Mouse (Mus musculus): ENCODE measurements at regions not wholly inside any gene's neighbourhood (a gene's known extent, or its start where the extent isn't known, plus 50 kb on each side); places are given as distances from the start of the nearest gene placed in this dataset.

DNA sequence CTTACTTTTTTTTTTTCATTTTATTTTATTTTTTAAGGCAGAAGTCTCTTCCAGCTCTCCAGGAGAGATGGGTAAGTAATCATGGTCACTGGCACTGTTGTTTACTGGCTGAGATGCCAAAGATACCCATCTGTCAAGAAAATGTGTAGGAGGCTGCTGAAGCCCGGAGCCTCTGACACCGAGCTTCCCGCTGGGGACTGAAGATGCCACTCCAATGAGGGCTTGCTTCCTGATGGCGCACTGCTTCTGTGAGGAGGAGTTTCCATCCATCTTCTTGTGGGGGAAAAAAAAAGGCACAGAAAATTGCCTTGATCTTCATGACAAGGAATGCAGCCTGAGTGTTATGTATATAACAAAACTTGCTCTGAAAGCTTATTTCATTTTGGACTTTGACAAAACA, 418.2 kb upstream of the Igfbp7 start:
- DNase-seq (ENCODE audit: low spot score) (peak; percentile 45), ATAC-seq (no peak)
- 66% methylated on average over 4 of the region's 4 CpGs for WGBS
- no peaks in the 10 kb centered on the region for H3K4me1 ChIP-seq (ENCODE audit: insufficient read depth, low read length)
- no peaks in the 10 kb centered on the region for H3K36me3 ChIP-seq (ENCODE audit: insufficient read depth, low read length)
- TF ChIP-seq CTCF (IDR thresholded peaks at IDR 0.05; ENCODE audit: low read depth): no peak
- no peaks in the 10 kb centered on the region for H3K27me3 ChIP-seq (ENCODE audit: insufficient read depth, low read length)
- H3K9me3 ChIP-seq (ENCODE audit: low read length): no peaks in the 10 kb centered on the region
- H3K9ac ChIP-seq (replicated peaks; ENCODE audit: low read length): no peak overlapping the region
- H3K27ac ChIP-seq: no peak overlapping the region
- H3K4me3 ChIP-seq (ENCODE audit: low read length): no peak overlapping the region
- H3K4me2 ChIP-seq (ENCODE audit: low read depth, low read length): no peak overlapping the region

DNA sequence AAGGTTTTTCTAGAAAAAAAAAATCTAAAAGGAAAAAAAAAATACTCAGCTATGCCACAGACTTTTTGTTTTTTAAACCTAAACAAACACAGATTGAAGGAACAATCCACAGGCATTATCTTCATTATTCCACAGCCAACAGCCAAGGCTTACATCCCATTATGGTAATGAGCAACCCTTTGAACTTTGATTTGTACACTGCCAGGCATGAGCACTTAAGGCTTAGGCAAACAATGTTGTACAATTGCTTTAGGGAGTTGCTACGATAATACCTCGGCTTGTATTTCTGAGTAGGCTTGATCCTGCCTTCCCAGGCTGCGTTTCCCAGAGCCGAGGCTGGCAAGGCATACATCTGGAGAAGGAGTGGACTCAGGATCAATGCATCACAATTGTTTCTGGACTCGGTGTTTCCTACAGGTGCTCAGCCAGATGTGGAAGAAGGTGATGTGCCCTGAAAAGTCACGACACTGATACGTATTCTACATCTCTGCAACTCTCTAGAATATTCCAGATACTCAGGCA, 409.0 kb upstream of the Igfbp7 start:
- Histone ChIP-seq H3K36me3 (ENCODE audit: insufficient read depth, low read length) (no peaks in the 10 kb centered on the region), H3K4me3 (ENCODE audit: low read length) (no peak overlapping the region), H3K9ac (replicated peaks; ENCODE audit: low read length) (no peak overlapping the region), H3K4me1 (ENCODE audit: insufficient read depth, low read length) (no peaks in the 10 kb centered on the region), H3K27ac (no peak overlapping the region), H3K9me3 (ENCODE audit: low read length) (no peaks in the 10 kb centered on the region), H3K4me2 (ENCODE audit: low read depth, low read length) (no peak overlapping the region), H3K27me3 (ENCODE audit: insufficient read depth, low read length) (no peaks in the 10 kb centered on the region)
- TF ChIP-seq CTCF (IDR thresholded peaks at IDR 0.05; ENCODE audit: low read depth): no peak
- no peak for DNase-seq (ENCODE audit: low spot score)
- no peak for ATAC-seq
- 54% methylated on average over 7 of the region's 7 CpGs for WGBS

DNA sequence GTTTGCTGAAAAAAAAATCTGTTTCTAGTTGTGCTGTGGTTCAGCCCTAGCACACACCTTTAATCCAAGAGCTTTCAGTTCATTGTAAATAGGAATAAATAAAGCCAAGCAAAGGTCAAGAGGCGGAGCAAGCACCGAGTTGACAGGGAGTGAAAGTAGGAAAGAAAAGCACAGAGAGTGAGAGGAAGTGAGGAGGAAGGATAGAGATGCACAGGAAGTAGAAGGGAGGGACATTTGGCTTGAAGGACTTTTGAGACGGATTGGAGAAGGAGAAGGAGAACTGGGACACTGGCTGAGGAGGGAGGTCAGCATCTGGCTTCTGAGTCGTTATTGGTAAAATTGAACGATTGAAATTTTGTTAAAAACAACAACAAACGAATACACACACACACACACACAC, 402.0 kb upstream of the Igfbp7 start:
- TF ChIP-seq CTCF (IDR thresholded peaks at IDR 0.05; ENCODE audit: low read depth): no peak

DNA sequence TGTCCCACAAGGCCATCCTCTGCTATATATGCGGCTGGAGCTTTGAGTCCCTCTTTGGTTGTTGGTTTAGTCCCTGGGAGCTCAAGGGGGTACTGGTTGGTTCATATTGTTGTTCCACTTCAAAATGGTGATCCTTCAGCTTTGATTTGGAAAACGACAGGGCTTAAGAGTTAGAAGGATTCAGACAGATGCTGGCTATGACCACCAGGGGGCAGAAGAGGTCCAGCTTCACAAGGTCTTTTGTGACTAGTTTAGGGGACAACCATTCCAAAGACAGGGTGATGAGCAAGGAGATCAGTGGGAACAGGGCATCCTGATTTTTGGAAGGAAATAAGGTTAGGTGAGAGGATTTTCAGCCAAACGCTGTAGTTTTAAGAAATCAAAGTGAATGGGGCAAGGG, 399.9 kb upstream of the Igfbp7 start:
- Histone ChIP-seq H3K27me3 (ENCODE audit: insufficient read depth, low read length) (no peaks in the 10 kb centered on the region), H3K9ac (replicated peaks; ENCODE audit: low read length) (no peak overlapping the region), H3K36me3 (ENCODE audit: insufficient read depth, low read length) (no peaks in the 10 kb centered on the region), H3K9me3 (ENCODE audit: low read length) (no peaks in the 10 kb centered on the region), H3K27ac (no peak overlapping the region), H3K4me1 (ENCODE audit: insufficient read depth, low read length) (no peaks in the 10 kb centered on the region), H3K4me3 (ENCODE audit: low read length) (no peak overlapping the region), H3K4me2 (ENCODE audit: low read depth, low read length) (no peak overlapping the region)
- ATAC-seq (peak; percentile 73), DNase-seq (ENCODE audit: low spot score) (peak; percentile 92)
- TF ChIP-seq CTCF (IDR thresholded peaks at IDR 0.05; ENCODE audit: low read depth): peak; percentile 95
- 31% methylated on average over 3 of the region's 3 CpGs for WGBS

More for the DNA sequence above, 402.0 kb upstream of the Igfbp7 start:
- no peaks in the 10 kb centered on the region for H3K36me3 ChIP-seq (ENCODE audit: insufficient read depth, low read length)
- H3K27me3 ChIP-seq (ENCODE audit: insufficient read depth, low read length): no peaks in the 10 kb centered on the region
- no peak overlapping the region for H3K9ac ChIP-seq (replicated peaks; ENCODE audit: low read length)
- H3K4me3 ChIP-seq (ENCODE audit: low read length): no peak overlapping the region
- no peak overlapping the region for H3K4me2 ChIP-seq (ENCODE audit: low read depth, low read length)
- DNase-seq (ENCODE audit: low spot score) (no peak), ATAC-seq (no peak)
- H3K27ac ChIP-seq: no peak overlapping the region
- 89% methylated on average over 6 of the region's 6 CpGs for WGBS
- H3K4me1 ChIP-seq (ENCODE audit: insufficient read depth, low read length): no peaks in the 10 kb centered on the region
- H3K9me3 ChIP-seq (ENCODE audit: low read length): no peaks in the 10 kb centered on the region

GRCm38 (mm10) chr5:77806334-77807157, 398.7 kb upstream of the Igfbp7 start:
- WGBS: 21% methylated on average over 9 of the region's 9 CpGs
- no peak overlapping the region for H3K9ac ChIP-seq (replicated peaks; ENCODE audit: low read length)
- H3K36me3 ChIP-seq (ENCODE audit: insufficient read depth, low read length): no peaks in the 10 kb centered on the region
- DNase-seq (ENCODE audit: low spot score): peak; percentile 20
- no peak overlapping the region for H3K27ac ChIP-seq
- H3K9me3 ChIP-seq (ENCODE audit: low read length): no peaks in the 10 kb centered on the region
- no peaks in the 10 kb centered on the region for H3K4me1 ChIP-seq (ENCODE audit: insufficient read depth, low read length)
- no peak for TF ChIP-seq CTCF (IDR thresholded peaks at IDR 0.05; ENCODE audit: low read depth)
- no peak overlapping the region for H3K4me2 ChIP-seq (ENCODE audit: low read depth, low read length)
- H3K4me3 ChIP-seq (ENCODE audit: low read length): no peak overlapping the region
- no peak for ATAC-seq
- H3K27me3 ChIP-seq (ENCODE audit: insufficient read depth, low read length): no peaks in the 10 kb centered on the region

GRCm38 (mm10) chr5:77805796-77806195, 398.0 kb upstream of the Igfbp7 start:
- no peak overlapping the region for H3K27ac ChIP-seq
- no peaks in the 10 kb centered on the region for H3K36me3 ChIP-seq (ENCODE audit: insufficient read depth, low read length)
- H3K4me2 ChIP-seq (ENCODE audit: low read depth, low read length): no peak overlapping the region
- DNase-seq (ENCODE audit: low spot score) (no peak), ATAC-seq (no peak)
- H3K9ac ChIP-seq (replicated peaks; ENCODE audit: low read length): no peak overlapping the region
- 70% methylated on average over 6 of the region's 6 CpGs for WGBS
- H3K4me3 ChIP-seq (ENCODE audit: low read length): no peak overlapping the region
- TF ChIP-seq CTCF (IDR thresholded peaks at IDR 0.05; ENCODE audit: low read depth): no peak
- H3K27me3 ChIP-seq (ENCODE audit: insufficient read depth, low read length): no peaks in the 10 kb centered on the region
- no peaks in the 10 kb centered on the region for H3K9me3 ChIP-seq (ENCODE audit: low read length)
- no peaks in the 10 kb centered on the region for H3K4me1 ChIP-seq (ENCODE audit: insufficient read depth, low read length)

DNA sequence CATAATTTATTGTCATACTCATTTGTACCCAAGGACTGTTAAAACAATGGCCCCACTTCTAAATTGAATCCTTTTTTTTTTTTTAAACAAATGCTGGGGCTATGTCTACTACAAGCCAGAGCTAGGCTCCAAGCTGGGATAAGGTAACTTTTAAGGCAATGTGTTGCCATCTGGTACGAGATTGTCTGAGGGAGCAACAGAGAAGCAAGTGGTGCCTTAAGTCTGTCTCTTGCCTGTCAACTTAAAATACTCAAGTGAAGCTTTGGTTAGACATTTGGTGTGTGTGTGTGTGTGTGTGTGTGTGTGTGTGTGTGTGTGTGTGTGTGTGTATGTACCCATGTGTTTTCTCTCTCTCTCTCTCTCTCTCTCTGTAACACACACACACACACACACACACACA, 397.5 kb upstream of the Igfbp7 start:
- no peak for DNase-seq (ENCODE audit: low spot score)
- no peak overlapping the region for H3K4me2 ChIP-seq (ENCODE audit: low read depth, low read length)
- WGBS: 72% methylated on average over 1 of the region's 1 CpGs
- no peak overlapping the region for H3K4me3 ChIP-seq (ENCODE audit: low read length)
- H3K4me1 ChIP-seq (ENCODE audit: insufficient read depth, low read length): no peaks in the 10 kb centered on the region
- ATAC-seq: no peak
- H3K27me3 ChIP-seq (ENCODE audit: insufficient read depth, low read length): no peaks in the 10 kb centered on the region
- H3K27ac ChIP-seq: no peak overlapping the region
- no peak overlapping the region for H3K9ac ChIP-seq (replicated peaks; ENCODE audit: low read length)
- H3K9me3 ChIP-seq (ENCODE audit: low read length): no peaks in the 10 kb centered on the region
- TF ChIP-seq CTCF (IDR thresholded peaks at IDR 0.05; ENCODE audit: low read depth): no peak
- no peaks in the 10 kb centered on the region for H3K36me3 ChIP-seq (ENCODE audit: insufficient read depth, low read length)

All from hindbrain, postnatal 0 days (tissue).